Mouse (Mus musculus) embryonic facial prominence, embryonic 13.5 days (tissue): ENCODE results near the gene Clasrp. TPM values are rescaled to one million over a fixed set of nuclear protein-coding genes. Genes with fewer than 3 reads are reported as not detected.
A peak's percentile ranks its signal among the peaks of the same experiment; 100 is the strongest.
"Not testable (repeated sequence)": the region's sequence is repeated elsewhere in the genome, so short reads cannot be mapped to it uniquely, and the experiment has no call there.

Source experiments
- ATAC-seq: fragments of 200-750 bp; cut with Nextera tagmentation; 2 replicates; pipeline ENCODE4 v1.8.0; 2017; ENCODE audit warnings: low read depth; ENCODE audit not compliant: insufficient number of reproducible peaks, insufficient read depth, low FRiP score, low TSS enrichment
- H3K27ac ChIP-seq: fragments of 300-500 bp; sonication (generic); 2 replicates; pipeline ENCODE4 v1.5.1; 2015; ENCODE audit warnings: moderate library complexity, mild to moderate bottlenecking, inconsistent platforms
- H3K27me3 ChIP-seq: fragments of 300-500 bp; sonication (generic); 2 replicates; pipeline ENCODE4 v1.6.1; 2015; ENCODE audit warnings: mild to moderate bottlenecking, inconsistent platforms
- H3K36me3 ChIP-seq: fragments of 300-500 bp; sonication (generic); 2 replicates; pipeline ENCODE4 v1.6.1; 2015; ENCODE audit warnings: mild to moderate bottlenecking, inconsistent platforms
- H3K4me1 ChIP-seq: fragments of 300-500 bp; sonication (generic); 2 replicates; pipeline ENCODE4 v1.6.1; 2015; ENCODE audit warnings: inconsistent platforms
- H3K4me2 ChIP-seq: fragments of 300-500 bp; sonication (generic); 2 replicates; pipeline ENCODE4 v1.6.1; 2015; ENCODE audit warnings: moderate library complexity, mild to moderate bottlenecking, inconsistent platforms
- H3K4me3 ChIP-seq: fragments of 300-500 bp; sonication (generic); 2 replicates; pipeline ENCODE4 v1.5.1; 2015; ENCODE audit warnings: mild to moderate bottlenecking, inconsistent platforms
- H3K9ac ChIP-seq: fragments of 300-500 bp; sonication (generic); 2 replicates; pipeline ENCODE4 v1.6.1; 2015; ENCODE audit warnings: mild to moderate bottlenecking, inconsistent platforms
- H3K9me3 ChIP-seq: fragments of 300-500 bp; sonication (generic); 2 replicates; pipeline ENCODE4 v1.6.1; 2016; ENCODE audit warnings: inconsistent platforms
- WGBS: fragments of 180-500 bp; shearing (Covaris S2); methylation state at CpG from one replicate; pipeline ENCODE4 v1.1.7; 2015; ENCODE audit warnings: mixed read lengths; 5-methylcytosine and 5-hydroxymethylcytosine counted together
- polyA plus RNA-seq: library from polyadenylated mRNA; unstranded; fragments of >200 nt; fragmentation: Nextera tagmentation; extraction: Ambion mirVana; gene quantifications from 2 replicates; pipeline ENCODE4 v1.2.1, GENCODE M21; 2015

Gene Clasrp
- polyA plus RNA-seq, 1 experiment from 2014 or later: 73.9 TPM

DNA sequence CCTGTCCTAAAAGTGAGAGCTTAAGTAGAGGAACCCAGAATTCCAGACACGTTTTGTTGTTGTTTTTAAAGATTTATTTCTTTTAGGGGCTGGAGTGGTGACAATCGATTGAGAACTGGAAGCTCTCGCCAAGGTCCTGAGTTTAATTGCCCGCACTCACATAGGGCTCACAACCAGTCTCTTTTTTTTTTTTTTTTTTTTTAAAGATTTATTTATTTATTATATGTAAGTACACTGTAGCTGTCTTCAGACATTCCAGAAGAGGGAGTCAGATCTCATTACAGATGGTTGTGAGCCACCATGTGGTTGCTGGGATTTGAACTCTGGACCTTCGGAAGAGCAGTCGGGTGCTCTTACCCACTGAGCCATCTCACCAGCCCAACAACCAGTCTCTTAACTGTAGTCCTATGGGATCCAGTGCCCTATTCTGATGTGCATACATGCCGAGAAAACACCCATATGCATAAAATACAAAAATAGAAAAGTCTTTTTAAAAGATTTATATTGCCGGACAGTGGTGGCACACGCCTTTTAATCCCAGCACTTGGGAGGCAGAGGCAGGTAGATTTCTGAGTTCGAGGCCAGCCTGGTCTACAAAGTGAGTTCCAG lies 424 bp upstream of the Clasrp start:
- H3K4me1 ChIP-seq: peaks cover 24% of the 10 kb centered on the region
- peak overlapping the region; percentile 98 for H3K9ac ChIP-seq
- H3K27me3 ChIP-seq, ATAC-seq, H3K9me3 ChIP-seq: not testable (repeated sequence)
- WGBS: 59% methylated on average over 10 of the region's 10 CpGs
- peaks cover 33% of the 10 kb centered on the region for H3K36me3 ChIP-seq
- H3K4me3 ChIP-seq: peak overlapping the region; percentile 99
- H3K27ac ChIP-seq: 0 out of 2 replicates have a peak overlapping the region, but pooled peaks have one; percentile 81
- peak overlapping the region; percentile 69 for H3K4me2 ChIP-seq

DNA sequence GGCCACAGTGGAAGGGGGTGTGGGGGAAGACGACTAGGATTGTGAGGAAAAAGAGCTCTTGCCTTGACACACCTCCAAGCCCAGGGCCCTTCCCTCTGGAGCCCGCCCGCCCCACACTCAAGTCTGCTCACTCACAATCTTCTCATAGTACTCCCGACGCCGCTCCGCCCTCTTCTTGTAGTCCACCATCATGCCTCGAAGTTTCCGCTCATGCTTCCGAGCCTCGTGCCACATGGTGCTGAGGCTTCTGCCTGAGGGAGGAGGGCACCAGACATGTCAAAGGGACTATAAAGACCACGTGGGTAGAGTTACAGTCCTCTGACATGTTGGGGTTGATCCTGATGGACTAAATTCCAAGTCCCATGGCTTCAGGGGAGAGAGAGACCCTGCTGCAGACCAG lies 1.2 kb downstream of the Clasrp start:
- Histone ChIP-seq H3K4me1 (peaks cover 24% of the 10 kb centered on the region), H3K9me3 (no peaks in the 10 kb centered on the region), H3K4me2 (peak overlapping the region; percentile 69), H3K27me3 (no peaks in the 10 kb centered on the region), H3K27ac (no peak overlapping the region), H3K4me3 (peak overlapping the region; percentile 99), H3K36me3 (peaks cover 50% of the 10 kb centered on the region), H3K9ac (peak overlapping the region; percentile 98)
- WGBS: 77% methylated on average over 12 of the region's 12 CpGs
- ATAC-seq: no peak

DNA sequence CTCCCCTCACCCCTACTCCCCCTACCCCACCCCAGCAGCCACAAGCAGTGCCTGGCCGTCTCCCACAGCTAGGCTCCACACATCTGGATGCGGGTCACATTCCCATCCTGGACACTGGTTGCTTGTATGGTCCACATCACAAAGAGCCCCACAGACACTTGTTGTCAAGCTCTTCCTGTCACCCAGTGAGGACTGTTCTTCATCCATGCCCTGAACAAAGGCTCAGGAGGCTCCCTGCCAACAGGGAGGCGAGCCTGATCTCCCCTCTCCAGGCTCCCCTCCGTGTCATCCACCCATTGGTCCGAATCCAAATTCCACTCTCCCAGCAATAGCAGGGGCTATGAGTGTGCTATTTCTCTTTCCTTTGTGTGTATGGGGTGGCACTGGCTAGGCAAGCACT lies 3.7 kb downstream of the Clasrp start:
- H3K36me3 ChIP-seq: peaks cover 69% of the 10 kb centered on the region

DNA sequence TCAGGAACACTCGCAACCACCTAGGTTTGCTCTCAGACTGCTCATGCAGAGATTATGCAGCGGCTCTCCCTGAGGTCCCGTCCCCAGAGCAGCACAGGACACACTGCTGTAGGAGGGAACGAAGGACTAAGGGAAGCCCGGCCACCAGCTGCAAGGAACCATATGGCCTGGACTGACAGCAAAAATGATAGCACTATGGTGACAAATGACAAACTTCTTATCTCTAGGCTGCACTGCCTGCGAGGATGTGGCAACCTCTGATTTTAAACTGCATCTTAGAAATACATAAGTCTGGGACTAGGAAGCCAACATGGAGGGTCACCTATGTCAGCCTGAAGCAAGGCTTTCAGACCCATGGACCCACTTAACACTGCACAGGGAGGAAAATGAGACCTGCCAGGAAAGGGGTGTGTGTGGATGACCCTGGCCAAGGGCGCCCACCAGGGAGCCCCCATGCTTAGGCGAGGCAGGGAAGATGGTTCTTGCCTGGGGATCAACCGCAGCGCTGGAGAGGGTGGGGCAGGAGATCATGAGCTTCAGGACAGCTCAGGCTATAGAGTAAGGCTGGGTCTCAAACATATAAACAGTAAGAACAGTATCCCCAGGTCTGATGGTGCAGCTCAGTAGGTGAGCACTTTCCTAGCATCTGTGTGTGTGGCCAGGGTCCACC lies 11.1 kb downstream of the Clasrp start:
- Histone ChIP-seq H3K27me3 (no peaks in the 10 kb centered on the region), H3K27ac (no peak overlapping the region), H3K4me2 (no peak overlapping the region), H3K9ac (no peak overlapping the region), H3K4me1 (no peaks in the 10 kb centered on the region), H3K36me3 (peaks cover 93% of the 10 kb centered on the region), H3K4me3 (no peak overlapping the region), H3K9me3 (no peaks in the 10 kb centered on the region)
- 91% methylated on average over 10 of the region's 10 CpGs for WGBS
- ATAC-seq: no peak

More for the DNA sequence above, 3.7 kb downstream of the Clasrp start:
- WGBS: 74% methylated on average over 5 of the region's 5 CpGs
- Histone ChIP-seq H3K4me1 (peaks cover 24% of the 10 kb centered on the region), H3K27ac (no peak overlapping the region), H3K27me3 (no peaks in the 10 kb centered on the region), H3K9ac (0 out of 2 replicates have a peak overlapping the region, but pooled peaks have one; percentile 44), H3K9me3 (no peaks in the 10 kb centered on the region), H3K4me3 (no peak overlapping the region), H3K4me2 (no peak overlapping the region)
- no peak for ATAC-seq

DNA sequence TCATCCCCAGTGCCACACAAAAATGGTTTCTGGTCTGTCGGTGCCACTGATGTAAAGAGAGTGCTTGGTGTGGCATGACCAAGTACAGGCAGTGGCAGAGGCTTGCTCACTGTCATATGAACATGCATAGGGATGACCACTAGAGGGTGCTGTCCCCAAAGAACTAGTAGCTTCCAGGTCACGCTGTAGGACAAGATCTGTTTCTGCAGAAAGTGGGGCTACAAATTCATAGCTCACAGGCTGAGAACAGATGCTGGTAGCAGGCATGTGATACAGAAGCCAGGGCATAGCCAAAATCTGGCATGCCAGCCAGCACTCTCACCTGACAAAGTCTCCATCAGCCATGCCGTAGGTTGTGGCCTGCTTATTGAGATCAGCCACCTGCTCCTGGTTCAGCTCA lies 14.4 kb downstream of the Clasrp start:
- 65% methylated on average over 3 of the region's 3 CpGs for WGBS
- no peaks in the 10 kb centered on the region for H3K4me1 ChIP-seq
- no peak overlapping the region for H3K27ac ChIP-seq
- no peak overlapping the region for H3K4me2 ChIP-seq
- no peak for ATAC-seq
- no peaks in the 10 kb centered on the region for H3K9me3 ChIP-seq
- H3K4me3 ChIP-seq: no peak overlapping the region
- no peak overlapping the region for H3K9ac ChIP-seq
- H3K27me3 ChIP-seq: no peaks in the 10 kb centered on the region
- H3K36me3 ChIP-seq: peaks cover 98% of the 10 kb centered on the region

DNA sequence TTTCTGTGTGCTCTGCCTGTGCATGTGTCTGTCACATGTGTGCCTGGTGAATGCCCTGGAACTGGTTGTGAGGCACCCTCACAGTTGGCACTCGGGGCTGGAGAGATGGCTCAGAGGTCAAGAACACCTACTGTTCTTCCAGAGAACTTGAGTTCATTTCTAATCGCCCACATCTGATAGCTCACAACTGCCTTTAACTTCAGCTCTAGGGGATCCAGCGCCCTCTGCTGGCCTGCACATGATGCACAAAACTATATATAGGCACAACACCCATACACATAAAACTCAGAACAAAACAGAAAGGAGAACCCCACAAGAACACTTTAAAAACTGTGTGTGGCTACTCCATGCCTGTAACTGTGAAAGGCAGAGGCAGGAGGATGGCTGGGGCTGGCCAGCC lies 15.1 kb downstream of the Clasrp start:
- Histone ChIP-seq H3K4me1 (no peaks in the 10 kb centered on the region), H3K27me3 (no peaks in the 10 kb centered on the region), H3K36me3 (peaks cover 99% of the 10 kb centered on the region), H3K4me3 (no peak overlapping the region), H3K9ac (no peak overlapping the region), H3K4me2 (no peak overlapping the region), H3K27ac (no peak overlapping the region), H3K9me3 (no peaks in the 10 kb centered on the region)
- ATAC-seq: no peak
- 49% methylated on average over 3 of the region's 3 CpGs for WGBS

DNA sequence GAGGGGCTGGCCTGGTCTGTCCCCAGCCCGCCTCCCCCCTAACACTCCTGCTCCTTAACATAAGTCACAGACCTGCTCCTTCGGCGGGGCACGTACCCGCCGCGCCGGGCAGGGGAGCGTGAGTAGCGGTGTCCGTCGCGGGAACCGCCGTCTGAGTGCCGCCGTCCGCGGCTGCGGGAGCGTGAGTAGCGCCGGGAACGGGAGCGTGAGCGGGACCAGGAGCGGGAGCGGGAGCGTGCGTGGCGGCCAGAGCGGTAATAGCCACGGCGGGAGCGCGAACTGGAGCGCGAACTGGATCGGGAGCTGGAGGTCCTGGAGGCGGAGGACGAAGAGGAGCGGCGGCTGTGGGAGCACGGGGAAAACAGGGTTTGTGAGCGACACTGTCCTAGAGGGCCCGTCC lies 18.0 kb downstream of the Clasrp start:
- no peaks in the 10 kb centered on the region for H3K27me3 ChIP-seq
- ATAC-seq: no peak
- H3K4me1 ChIP-seq: no peaks in the 10 kb centered on the region
- peaks cover 98% of the 10 kb centered on the region for H3K36me3 ChIP-seq
- no peak overlapping the region for H3K27ac ChIP-seq
- H3K9ac ChIP-seq: no peak overlapping the region
- no peaks in the 10 kb centered on the region for H3K9me3 ChIP-seq
- no peak overlapping the region for H3K4me3 ChIP-seq
- 77% methylated on average over 46 of the region's 46 CpGs for WGBS
- no peak overlapping the region for H3K4me2 ChIP-seq

DNA sequence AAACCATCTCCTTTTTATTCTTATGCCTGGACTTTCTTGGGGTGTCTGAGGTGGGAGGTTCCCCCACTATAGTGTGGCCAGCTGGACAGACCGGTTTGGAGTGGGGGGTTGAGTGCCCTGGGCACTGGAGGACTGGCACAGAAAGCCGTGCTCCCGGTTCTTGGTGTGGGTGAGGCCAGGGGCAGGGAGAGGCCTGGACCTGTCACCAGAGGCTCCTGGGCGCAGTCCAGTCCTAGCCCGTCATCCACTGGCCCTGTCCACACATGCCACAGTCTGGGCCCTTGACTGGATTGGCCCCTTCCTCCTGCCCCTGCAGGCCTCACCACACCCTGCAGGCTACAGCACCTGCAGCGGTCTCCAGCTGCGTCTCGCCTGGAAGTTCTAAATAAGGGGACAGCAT lies 23.7 kb downstream of the Clasrp start:
- no peak for ATAC-seq
- Histone ChIP-seq H3K9ac (0 out of 2 replicates have a peak overlapping the region, but pooled peaks have one; percentile 6), H3K4me3 (no peak overlapping the region), H3K27ac (no peak overlapping the region), H3K4me1 (peaks cover 27% of the 10 kb centered on the region), H3K27me3 (peaks cover 32% of the 10 kb centered on the region), H3K9me3 (no peaks in the 10 kb centered on the region), H3K36me3 (peaks cover 60% of the 10 kb centered on the region), H3K4me2 (no peak overlapping the region)
- 82% methylated on average over 8 of the region's 8 CpGs for WGBS

DNA sequence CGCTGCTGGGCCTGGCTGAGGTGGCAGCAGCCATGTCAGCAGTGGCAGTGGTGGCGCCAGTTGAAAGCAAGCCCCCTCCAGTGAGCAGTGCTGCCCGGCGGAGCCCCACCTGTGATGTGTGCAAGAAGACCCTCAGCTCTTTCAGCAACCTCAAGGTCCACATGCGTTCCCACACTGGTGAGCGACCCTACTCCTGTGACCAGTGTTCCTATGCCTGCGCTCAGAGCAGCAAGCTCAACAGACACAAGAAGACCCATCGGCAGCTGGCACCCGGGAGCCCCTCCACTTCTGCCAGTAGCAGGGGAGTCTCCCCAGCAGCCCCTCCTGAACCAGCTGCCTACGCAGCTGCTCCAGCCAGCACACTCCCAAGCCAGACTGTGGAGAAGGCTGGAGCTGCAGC lies 24.5 kb downstream of the Clasrp start:
- H3K36me3 ChIP-seq: peaks cover 52% of the 10 kb centered on the region
- H3K9me3 ChIP-seq: no peaks in the 10 kb centered on the region
- no peak for ATAC-seq
- WGBS: 80% methylated on average over 10 of the region's 10 CpGs
- no peak overlapping the region for H3K9ac ChIP-seq
- peaks cover 27% of the 10 kb centered on the region for H3K4me1 ChIP-seq
- H3K4me3 ChIP-seq: no peak overlapping the region
- H3K4me2 ChIP-seq: no peak overlapping the region
- no peak overlapping the region for H3K27ac ChIP-seq
- peaks cover 37% of the 10 kb centered on the region for H3K27me3 ChIP-seq

DNA sequence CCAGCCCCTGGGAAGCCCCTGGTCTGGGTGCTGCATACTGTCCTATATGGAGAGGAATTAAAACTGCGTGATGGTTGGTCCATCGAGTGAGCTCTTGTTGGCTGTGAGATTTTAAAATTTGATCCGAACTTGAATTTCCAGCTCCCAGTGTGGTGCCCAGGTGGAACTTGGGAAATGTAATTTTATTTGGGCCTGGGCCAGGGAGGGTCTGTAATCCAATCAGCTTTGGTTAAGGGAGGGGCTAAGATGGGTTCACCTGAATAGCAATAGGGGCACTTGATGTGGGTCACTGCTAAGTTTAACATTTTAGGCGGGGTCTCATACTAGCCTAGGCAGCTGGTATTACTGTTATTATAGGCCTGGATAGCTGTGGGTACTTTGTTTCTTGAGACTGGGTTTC lies 25.9 kb downstream of the Clasrp start:
- no peak overlapping the region for H3K27ac ChIP-seq
- ATAC-seq: no peak
- H3K36me3 ChIP-seq: peaks cover 39% of the 10 kb centered on the region
- peak overlapping the region; percentile 82; the same call in 1 of the 2 replicates for H3K4me2 ChIP-seq
- H3K9me3 ChIP-seq: no peaks in the 10 kb centered on the region
- H3K4me3 ChIP-seq: no peak overlapping the region
- H3K27me3 ChIP-seq: peaks cover 39% of the 10 kb centered on the region
- H3K4me1 ChIP-seq: peaks cover 33% of the 10 kb centered on the region
- WGBS: 61% methylated on average over 4 of the region's 4 CpGs
- H3K9ac ChIP-seq: no peak overlapping the region

DNA sequence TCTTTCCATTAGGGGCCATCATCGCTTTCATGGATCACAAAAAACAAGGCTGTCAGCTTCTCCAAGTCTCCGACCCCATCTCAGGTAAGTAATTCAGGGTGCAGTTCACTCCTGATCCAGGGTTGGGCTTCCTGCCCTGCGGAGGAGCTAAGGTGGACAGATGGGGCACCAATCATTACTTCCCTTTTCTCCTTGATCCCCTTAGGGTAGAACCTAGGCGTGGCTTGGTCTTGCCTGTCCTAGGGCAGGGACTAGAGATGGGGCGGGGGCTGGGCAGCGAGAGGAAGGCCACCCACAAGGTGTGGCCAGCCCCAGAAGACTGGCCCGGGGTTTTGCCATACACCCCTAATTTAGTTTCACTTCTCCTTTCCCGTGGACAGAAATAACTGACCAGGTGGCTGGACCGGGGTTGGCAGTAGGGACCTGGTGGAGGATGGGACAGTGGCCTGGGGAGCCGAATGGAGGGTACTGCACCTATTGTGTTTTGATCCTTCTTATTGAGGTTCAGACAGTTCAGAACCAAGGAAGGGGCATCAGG lies 26.3 kb downstream of the Clasrp start:
- Histone ChIP-seq H3K9me3 (no peaks in the 10 kb centered on the region), H3K4me3 (peak overlapping the region; percentile 43), H3K36me3 (peaks cover 34% of the 10 kb centered on the region), H3K27me3 (peaks cover 39% of the 10 kb centered on the region), H3K4me2 (peak overlapping the region; percentile 82), H3K27ac (no peak overlapping the region), H3K4me1 (peaks cover 33% of the 10 kb centered on the region), H3K9ac (peak overlapping the region; percentile 67)
- 17% methylated on average over 10 of the region's 10 CpGs for WGBS
- ATAC-seq: no peak
